Comparison of ENCODE assay signal across 8 mouse cellular contexts in the genomic region with DNA sequence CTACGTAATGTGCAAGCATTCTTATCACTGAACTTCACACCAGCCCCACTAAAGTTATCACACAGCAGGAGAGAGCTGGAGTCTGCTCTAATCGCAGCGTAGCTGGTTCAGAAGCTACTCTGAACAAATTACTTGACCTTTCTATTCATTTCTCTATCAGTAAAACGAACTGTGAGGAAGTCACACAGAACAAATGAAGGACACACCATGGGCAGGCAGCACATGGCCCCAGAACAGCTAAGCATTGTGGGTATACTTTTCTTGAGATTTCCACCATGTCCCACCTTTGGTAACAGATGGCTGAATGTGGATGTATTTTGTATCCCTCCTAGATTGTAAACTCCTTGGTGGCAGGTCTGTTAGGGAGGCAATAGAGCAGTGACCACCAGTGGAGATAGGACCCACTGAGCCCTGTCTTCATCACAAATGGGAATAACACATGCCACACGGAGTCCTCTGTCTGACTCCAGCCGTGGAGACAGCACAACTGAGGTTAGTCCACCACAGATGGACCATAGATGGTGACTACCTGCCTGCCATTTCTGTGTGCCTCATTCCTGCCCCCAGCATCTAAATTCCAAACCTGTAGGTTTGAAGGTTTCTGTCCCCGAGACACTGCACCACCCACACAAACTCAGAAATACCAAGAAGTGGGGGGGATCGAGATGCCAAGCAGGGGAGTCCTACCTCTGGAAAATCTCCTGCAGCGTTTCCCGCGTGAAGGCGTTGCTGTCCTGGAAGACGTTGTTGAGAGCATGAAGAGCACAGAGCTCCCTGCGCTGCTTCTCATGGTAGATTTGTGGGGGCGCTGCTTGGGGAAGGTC. TPM values are rescaled to one million over a fixed set of nuclear protein-coding genes. Genes with fewer than 3 reads are reported as not detected.
DNase-seq lines count a peak whose midpoint lies in the region; ATAC-seq and TF ChIP-seq lines count a peak whose summit lies in the region.

No protein-coding gene starts in this region.

- no peaks in the 10 kb centered on the region for H3K9me3 ChIP-seq in stomach, postnatal 0 days (ENCODE audit: control insufficient read depth, low read length)

- H3K9ac ChIP-seq in stomach, postnatal 0 days (ENCODE audit: low read length), result peak overlapping the region; percentile 90

- TF ChIP-seq CTCF in stomach, postnatal 0 days (IDR thresholded peaks at IDR 0.05; ENCODE audit: low read depth), result no peak

- peak; percentile 5 for DNase-seq in adrenal gland, postnatal 10 days
- DNase-seq in adrenal gland, adult 8-10 months, result no peak
- DNase-seq in right cerebral cortex, adult 2 months (ENCODE audit: low spot score in 2 of 2), result peak; percentile 42 to 44
- no peak for DNase-seq in right cerebral cortex, postnatal 14 days
- DNase-seq in liver, result peak; percentile 65
- no peak for DNase-seq in stomach, postnatal 0 days (ENCODE audit: low spot score)
- no peak for DNase-seq in layer of hippocampus, postnatal 36 days

- H3K36me3 ChIP-seq in stomach, postnatal 0 days (ENCODE audit: control insufficient read depth, insufficient read depth, low read length), result no peaks in the 10 kb centered on the region

- TF ChIP-seq EP300 in stomach, postnatal 0 days (optimal IDR thresholded peaks at IDR 0.05), result no peak

- H3K4me1 ChIP-seq in stomach, postnatal 0 days (replicated peaks; ENCODE audit: control insufficient read depth, insufficient read depth), result peaks cover 22% of the 10 kb centered on the region

- WGBS in stomach, postnatal 0 days, result 6% methylated on average over 15 of the region's 15 CpGs

- H3K27ac ChIP-seq in stomach, postnatal 0 days (replicated peaks), result no peak overlapping the region

- peak overlapping the region; percentile 82 for H3K4me2 ChIP-seq in stomach, postnatal 0 days (replicated peaks; ENCODE audit: low read depth)

- no peaks in the 10 kb centered on the region for H3K27me3 ChIP-seq in stomach, postnatal 0 days (ENCODE audit: control insufficient read depth, insufficient read depth, low read length)

- peak overlapping the region; percentile 88 for H3K4me3 ChIP-seq in stomach, postnatal 0 days (ENCODE audit: low read depth, low read length)

- ATAC-seq in stomach, postnatal 0 days (ENCODE audit: low FRiP score, low TSS enrichment), result no peak
- no peak for ATAC-seq in frontal cortex, adult (ENCODE audit: low TSS enrichment)

RNA-seq across cellular contexts. Expression of a gene that starts 1.5 kb away (rescaled TPM):
- total RNA-seq in adrenal gland, postnatal 10 days (2021), result 10 to 100 TPM; 45.1 to 50.7 TPM
- 10 to 100 TPM; 22.8 to 30.3 (median 25.0) TPM for total RNA-seq in adrenal gland, adult 8-10 months (2022)
- polyA plus RNA-seq in stomach, postnatal 0 days (2015; fragmentation: Nextera tagmentation; extraction: Ambion mirVana), result 11.7 and 13.4 TPM in 2 replicates
- total RNA-seq in layer of hippocampus, postnatal 36 days (2021), result 10 to 100 TPM; 48.4 to 50.1 TPM

RNA-seq across cellular contexts. Expression of a gene that starts 4.4 kb away (rescaled TPM):
- 10 to 100 TPM; 26.7 to 30.0 TPM for total RNA-seq in adrenal gland, postnatal 10 days (2021)
- total RNA-seq in adrenal gland, adult 8-10 months (2022), result 10 to 100 TPM; 27.2 to 43.1 (median 32.1) TPM
- 13.3 and 17.1 TPM in 2 replicates for polyA plus RNA-seq in stomach, postnatal 0 days (2015; fragmentation: Nextera tagmentation; extraction: Ambion mirVana)
- total RNA-seq in layer of hippocampus, postnatal 36 days (2021), result 10 to 100 TPM; 48.6 to 51.6 TPM

RNA-seq across cellular contexts. Expression of a gene that starts 15.6 kb away (rescaled TPM):
- total RNA-seq in adrenal gland, postnatal 10 days (2021), result 100 to 1,000 TPM; 143 to 156 TPM
- 100 to 1,000 TPM in 2 of 4 experiments, 10 to 100 TPM in 2; 95.5 to 120 (median 105) TPM for total RNA-seq in adrenal gland, adult 8-10 months (2022)
- 186 and 196 TPM in 2 replicates for polyA plus RNA-seq in stomach, postnatal 0 days (2015; fragmentation: Nextera tagmentation; extraction: Ambion mirVana)
- 100 to 1,000 TPM; 101 to 108 TPM for total RNA-seq in layer of hippocampus, postnatal 36 days (2021)

RNA-seq across cellular contexts. Expression of a gene that starts 27.3 kb away (rescaled TPM):
- total RNA-seq in adrenal gland, postnatal 10 days (2021), result 10 to 100 TPM; 22.7 to 26.0 TPM
- 10 to 100 TPM; 21.7 to 31.1 (median 24.9) TPM for total RNA-seq in adrenal gland, adult 8-10 months (2022)
- 30.2 and 31.2 TPM in 2 replicates for polyA plus RNA-seq in stomach, postnatal 0 days (2015; fragmentation: Nextera tagmentation; extraction: Ambion mirVana)
- total RNA-seq in layer of hippocampus, postnatal 36 days (2021), result 10 to 100 TPM; 43.2 to 44.3 TPM

RNA-seq across cellular contexts. Expression of a gene that starts 27.5 kb away (rescaled TPM):
- 1 to 10 TPM; 2.8 to 3.1 TPM for total RNA-seq in adrenal gland, postnatal 10 days (2021)
- 1 to 10 TPM; 2.8 to 6.2 (median 4.4) TPM for total RNA-seq in adrenal gland, adult 8-10 months (2022)
- polyA plus RNA-seq in stomach, postnatal 0 days (2015; fragmentation: Nextera tagmentation; extraction: Ambion mirVana), result 0.29 and 0.41 TPM in 2 replicates
- 10 to 100 TPM in 1 of 2 experiments, 1 to 10 TPM in 1; 9.7 to 16.0 TPM for total RNA-seq in layer of hippocampus, postnatal 36 days (2021)

Comparison
In these comparisons a context has a peak if more than half of its experiments do, and no peak if none do; other contexts are left out.
1. DNase-seq: peak in adrenal gland, postnatal 10 days (single experiment), right cerebral cortex, adult 2 months (2 of 2) and liver (single experiment); none in adrenal gland, adult 8-10 months (single experiment), right cerebral cortex, postnatal 14 days (single experiment), stomach, postnatal 0 days (single experiment) and layer of hippocampus, postnatal 36 days (0 of 2).